Comparison of ENCODE assay signal across 8 mouse cellular contexts in genomic region chr2:170192731-170193149, GRCm38 (mm10). TPM values are rescaled to one million over a fixed set of nuclear protein-coding genes. Genes with fewer than 3 reads are reported as not detected.
DNase-seq lines count a peak whose midpoint lies in the region; ATAC-seq and TF ChIP-seq lines count a peak whose summit lies in the region.

No protein-coding gene starts in this region.

- peak; percentile 66 for DNase-seq in G1E (ENCODE audit: low spot score)
- peak; percentile 78 for DNase-seq in forebrain, embryonic 14.5 days (ENCODE audit: low spot score)
- DNase-seq in kidney, adult 2 months: peak; percentile 72
- DNase-seq in lung, postnatal 4 days: peak; percentile 52 to 55
- peak; percentile 33 for DNase-seq in thymus, postnatal 25 days
- no peak for DNase-seq in gastrocnemius, postnatal 25 days
- no peak for DNase-seq in urinary bladder, postnatal 36 days (ENCODE audit: low spot score in 2 of 2)

- TF ChIP-seq CTCF in E14TG2a.4 (conservative IDR thresholded peaks at IDR 0.05; ENCODE audit: low read length) (no peak), G1E (IDR thresholded peaks at IDR 0.05; ENCODE audit: low read depth, low read length) (no peak)
- TF ChIP-seq CTCF in kidney, adult 2 months (conservative IDR thresholded peaks at IDR 0.05; ENCODE audit: insufficient read depth, insufficient read length, low read depth, low read length): 0 out of 2 replicates have a peak, but pooled peaks have one; percentile 25

- ATAC-seq in G1E (ENCODE audit: extremely low read depth, insufficient number of reproducible peaks, low FRiP score, poor library complexity, severe bottlenecking): peak; percentile 72
- peak; percentile 82 for ATAC-seq in forebrain, embryonic 14.5 days

- peak overlapping the region; percentile 72 for H3K4me3 ChIP-seq in E14TG2a.4 (replicated peaks; ENCODE audit: low read length)
- peak overlapping the region; percentile 59; the same call in 1 of the 2 replicates for H3K4me3 ChIP-seq in G1E (ENCODE audit: low read depth, low read length)
- H3K4me3 ChIP-seq in forebrain, embryonic 14.5 days (ENCODE audit: low read depth, low read length): peak overlapping the region; percentile 20
- no peak overlapping the region for H3K4me3 ChIP-seq in kidney, adult 2 months (ENCODE audit: insufficient read depth, low read depth, low read length)

- WGBS in forebrain, embryonic 14.5 days: 16% methylated on average over 7 of the region's 7 CpGs
- WGBS in kidney, adult 2 months: 27% methylated on average over 7 of the region's 7 CpGs

- H3K36me3 ChIP-seq in E14TG2a.4 (ENCODE audit: insufficient read depth, low read length): no peaks in the 10 kb centered on the region
- H3K36me3 ChIP-seq in G1E (replicated peaks): peaks cover 12% of the 10 kb centered on the region
- no peaks in the 10 kb centered on the region for H3K36me3 ChIP-seq in forebrain, embryonic 14.5 days (ENCODE audit: control insufficient read depth, insufficient read depth, low read length)
- H3K36me3 ChIP-seq in kidney, adult 2 months (ENCODE audit: control insufficient read depth, insufficient read depth, low read length): no peaks in the 10 kb centered on the region

- peak overlapping the region; percentile 48 for H3K4me2 ChIP-seq in forebrain, embryonic 14.5 days (ENCODE audit: low read length)

- H3K27me3 ChIP-seq in E14TG2a.4 (ENCODE audit: insufficient read depth, low read length) (no peaks in the 10 kb centered on the region), G1E (ENCODE audit: insufficient read depth, low read length) (no peaks in the 10 kb centered on the region)
- no peaks in the 10 kb centered on the region for H3K27me3 ChIP-seq in forebrain, embryonic 14.5 days (replicated peaks; ENCODE audit: control insufficient read depth, insufficient read depth, low read length)
- H3K27me3 ChIP-seq in kidney, adult 2 months (replicated peaks; ENCODE audit: control insufficient read depth, insufficient read depth, low read length): no peaks in the 10 kb centered on the region

- H3K4me1 ChIP-seq in E14TG2a.4 (replicated peaks; ENCODE audit: low read depth, low read length) (peaks cover 89% of the 10 kb centered on the region), G1E (ENCODE audit: insufficient read depth, low read depth, low read length) (peaks cover 47% of the 10 kb centered on the region)
- 0 out of 2 replicates have a peak, but pooled peaks cover 3% of the 10 kb centered on the region for H3K4me1 ChIP-seq in forebrain, embryonic 14.5 days (ENCODE audit: control insufficient read depth, insufficient read depth, low read length)
- peaks cover 7% of the 10 kb centered on the region; the same call in 1 of the 2 replicates for H3K4me1 ChIP-seq in kidney, adult 2 months (ENCODE audit: control insufficient read depth, insufficient read depth, low read length)

- H3K9ac ChIP-seq in forebrain, embryonic 14.5 days (ENCODE audit: low read length): peak overlapping the region; percentile 18; the same call in 1 of the 2 replicates

- no peak for TF ChIP-seq POLR2A in kidney, adult 2 months (IDR thresholded peaks at IDR 0.05; ENCODE audit: low read depth, low read length)

- no peaks in the 10 kb centered on the region for H3K9me3 ChIP-seq in E14TG2a.4 (ENCODE audit: low read length)
- H3K9me3 ChIP-seq in G1E (replicated peaks): no peaks in the 10 kb centered on the region
- H3K9me3 ChIP-seq in forebrain, embryonic 14.5 days (replicated peaks; ENCODE audit: control insufficient read depth, low read length): no peaks in the 10 kb centered on the region

- H3K27ac ChIP-seq in forebrain, embryonic 14.5 days (ENCODE audit: low read depth, low read length): peak overlapping the region; percentile 73; the same call in 1 of the 2 replicates
- peak overlapping the region; percentile 53 for H3K27ac ChIP-seq in kidney, adult 2 months (ENCODE audit: insufficient read depth, low read depth, low read length)

RNA-seq across cellular contexts. Expression of gene Zfp217, which starts 44.8 kb away (rescaled TPM):
- total RNA-seq in G1E (2014; fragmentation: Nextera tagmentation): 46.0 and 65.0 TPM in 2 replicates
- total RNA-seq in G1E (2017): 46.1 and 46.2 TPM in 2 replicates
- 18.7 and 22.0 TPM in 2 replicates for polyA plus RNA-seq in G1E (2012)
- 1.7 and 1.8 TPM in 2 replicates for polyA plus RNA-seq in forebrain, embryonic 14.5 days (2014; fragmentation: Nextera tagmentation; extraction: Ambion mirVana)
- 7.0 and 8.2 TPM in 2 replicates for polyA plus RNA-seq in kidney, adult 2 months (2012; rRNA removed)
- 1 to 10 TPM; 7.0 to 7.2 TPM for total RNA-seq in gastrocnemius, postnatal 25 days (2021)

Comparison
In these comparisons a context has a peak if more than half of its experiments do, and no peak if none do; other contexts are left out.
1. DNase-seq: peak in G1E (single experiment), forebrain, embryonic 14.5 days (single experiment), kidney, adult 2 months (single experiment), lung, postnatal 4 days (2 of 2) and thymus, postnatal 25 days (single experiment); none in gastrocnemius, postnatal 25 days (single experiment) and urinary bladder, postnatal 36 days (0 of 2).